Mouse (Mus musculus) liver, adult 2 months (tissue): ENCODE data around the gene Olfr707.

Experiments
- CTCF ChIP-seq: fragments of 200-500 bp; IDR thresholded peaks from 2 replicates; pipeline ENCODE4 v1.5.1; 2011; ENCODE audit warnings: low read depth, low read length, control low read depth
- POLR2A ChIP-seq: fragments of 200-500 bp; IDR thresholded peaks from 2 replicates; pipeline ENCODE4 v1.6.1; 2011; ENCODE audit warnings: low read length, control low read depth; ENCODE audit not compliant: insufficient read depth; ENCODE audit errors: extremely low read depth

DNA sequence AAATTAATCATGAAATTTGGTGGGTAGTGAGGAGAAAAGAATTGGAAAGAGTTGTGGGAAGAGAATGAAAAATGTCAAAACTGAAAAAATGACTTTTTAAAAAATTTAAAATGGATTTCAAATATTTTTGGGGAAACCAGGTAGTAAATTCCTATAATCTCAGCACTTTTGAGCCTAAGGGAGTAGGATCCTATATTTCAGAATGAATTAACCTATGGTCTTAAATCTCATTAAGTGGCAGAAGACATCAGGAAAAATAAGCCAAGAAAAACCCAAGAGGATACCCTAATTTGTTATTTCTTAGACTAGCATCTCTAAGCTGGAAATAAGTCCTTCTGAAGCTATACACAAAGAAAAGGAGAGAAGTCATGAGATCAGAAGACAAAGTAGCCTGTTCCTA, 38.2 kb downstream of the Olfr707 start, which contains the start of gene Olfr704:
- no peak for TF ChIP-seq CTCF
- no peak for TF ChIP-seq POLR2A
